Mouse (Mus musculus): Measurements from ENCODE around the gene Rplp2. TPM values are rescaled to one million over a fixed set of nuclear protein-coding genes. Genes with fewer than 3 reads are reported as not detected.
"Not testable (repeated sequence)": the region's sequence is repeated elsewhere in the genome, so short reads cannot be mapped to it uniquely, and the experiment has no call there.

The Rplp2 gene
- polyA plus RNA-seq, 1 experiment from 2014 or later: 1,266 TPM

GRCm38 (mm10) chr7:141441460-141441859, 5.7 kb upstream of the Rplp2 start:
- Histone ChIP-seq H3K9ac (ENCODE audit: low read length) (no peak overlapping the region), H3K36me3 (ENCODE audit: control insufficient read depth, insufficient read depth, low read length) (peaks cover 4% of the 10 kb centered on the region; the same call in 1 of the 2 replicates), H3K9me3 (ENCODE audit: control insufficient read depth, low read length) (no peaks in the 10 kb centered on the region), H3K4me2 (ENCODE audit: low read depth, low read length) (no peak overlapping the region), H3K4me3 (ENCODE audit: low read length) (no peak overlapping the region), H3K27me3 (ENCODE audit: control insufficient read depth, insufficient read depth, low read depth, low read length) (no peaks in the 10 kb centered on the region), H3K4me1 (replicated peaks; ENCODE audit: control insufficient read depth, insufficient read depth, low read length) (peaks cover 35% of the 10 kb centered on the region), H3K27ac (ENCODE audit: low read length) (no peak overlapping the region)
- WGBS: 88% methylated on average over 9 of the region's 9 CpGs
- no peak for ATAC-seq (ENCODE audit: low read depth)

- no peaks in the 10 kb centered on the region for H3K27me3 ChIP-seq (ENCODE audit: control insufficient read depth, insufficient read depth, low read depth, low read length)
- ATAC-seq (ENCODE audit: low read depth): no peak
- peaks cover 28% of the 10 kb centered on the region for H3K4me1 ChIP-seq (replicated peaks; ENCODE audit: control insufficient read depth, insufficient read depth, low read length)
- peak overlapping the region; percentile 56; the same call in 1 of the 2 replicates for H3K4me3 ChIP-seq (ENCODE audit: low read length)
- peak overlapping the region; percentile 89 for H3K4me2 ChIP-seq (ENCODE audit: low read depth, low read length)
- no peaks in the 10 kb centered on the region for H3K9me3 ChIP-seq (ENCODE audit: control insufficient read depth, low read length)
- H3K36me3 ChIP-seq (ENCODE audit: control insufficient read depth, insufficient read depth, low read length): peaks cover 4% of the 10 kb centered on the region; the same call in 1 of the 2 replicates
- no peak overlapping the region for H3K27ac ChIP-seq (ENCODE audit: low read length)
- 91% methylated on average over 13 of the region's 13 CpGs for WGBS
- peak overlapping the region; percentile 71 for H3K9ac ChIP-seq (ENCODE audit: low read length)
Observed at GRCm38 (mm10) chr7:141442199-141442598, 5.0 kb upstream of the Rplp2 start.

GRCm38 (mm10) chr7:141443081-141443821, 3.9 kb upstream of the Rplp2 start:
- peaks cover 31% of the 10 kb centered on the region for H3K4me1 ChIP-seq (replicated peaks; ENCODE audit: control insufficient read depth, insufficient read depth, low read length)
- 10% methylated on average over 12 of the region's 12 CpGs for WGBS
- ATAC-seq (ENCODE audit: low read depth): 0 out of 2 replicates have a peak, but pooled peaks have one; percentile 3
- no peaks in the 10 kb centered on the region for H3K27me3 ChIP-seq (ENCODE audit: control insufficient read depth, insufficient read depth, low read depth, low read length)
- peak overlapping the region; percentile 71 for H3K9ac ChIP-seq (ENCODE audit: low read length)
- no peaks in the 10 kb centered on the region for H3K9me3 ChIP-seq (ENCODE audit: control insufficient read depth, low read length)
- H3K27ac ChIP-seq (ENCODE audit: low read length): peak overlapping the region; percentile 39
- peaks cover 4% of the 10 kb centered on the region; the same call in 1 of the 2 replicates for H3K36me3 ChIP-seq (ENCODE audit: control insufficient read depth, insufficient read depth, low read length)
- peak overlapping the region; percentile 89 for H3K4me2 ChIP-seq (ENCODE audit: low read depth, low read length)
- H3K4me3 ChIP-seq (ENCODE audit: low read length): peak overlapping the region; percentile 56

DNA sequence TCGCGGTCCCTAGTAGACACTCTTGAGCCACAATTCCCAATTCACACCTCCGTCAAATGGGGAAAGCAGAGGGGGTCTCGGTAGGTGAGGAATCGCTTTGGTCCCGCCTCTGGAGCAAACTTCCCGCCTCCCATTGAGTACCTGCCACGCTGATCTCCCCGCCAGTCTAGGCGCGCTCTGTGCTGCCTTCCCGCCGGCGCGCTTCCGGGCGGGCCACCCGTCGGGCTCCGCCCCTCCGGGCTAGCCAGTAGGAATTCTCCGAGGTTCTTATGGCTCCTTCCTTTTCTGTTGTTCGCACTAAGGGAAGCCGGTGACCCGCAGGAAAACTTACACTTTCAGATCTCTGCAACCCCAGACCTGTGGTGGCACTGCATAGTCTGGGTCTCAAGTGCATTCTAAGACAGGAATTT, 3.3 kb upstream of the Rplp2 start, which contains the start of gene Pidd1:
Pidd1 (minus strand) TSS at position 198 of the 410 bp plus-strand sequence.
- peaks cover 6% of the 10 kb centered on the region for H3K36me3 ChIP-seq (ENCODE audit: control insufficient read depth, insufficient read depth, low read length)
- H3K4me1 ChIP-seq (replicated peaks; ENCODE audit: control insufficient read depth, insufficient read depth, low read length): peaks cover 36% of the 10 kb centered on the region
- peak within 1 kb of the TSS; percentile 89 for H3K4me2 ChIP-seq (ENCODE audit: low read depth, low read length)
- peak; percentile 61 for ATAC-seq (ENCODE audit: low read depth)
- WGBS: under 1% methylated on average over 25 of the region's 25 CpGs
- no peaks in the 10 kb centered on the region for H3K27me3 ChIP-seq (ENCODE audit: control insufficient read depth, insufficient read depth, low read depth, low read length)
- peak within 1 kb of the TSS; percentile 79 for H3K27ac ChIP-seq (ENCODE audit: low read length)
- peak within 1 kb of the TSS; percentile 56 for H3K4me3 ChIP-seq (ENCODE audit: low read length)
- peak within 1 kb of the TSS; percentile 71 for H3K9ac ChIP-seq (ENCODE audit: low read length)
- no peaks in the 10 kb centered on the region for H3K9me3 ChIP-seq (ENCODE audit: control insufficient read depth, low read length)

- H3K9me3 ChIP-seq (ENCODE audit: control insufficient read depth, low read length); H3K27ac ChIP-seq (ENCODE audit: low read length); H3K27me3 ChIP-seq (ENCODE audit: control insufficient read depth, insufficient read depth, low read depth, low read length); H3K9ac ChIP-seq (ENCODE audit: low read length); ATAC-seq (ENCODE audit: low read depth): not testable (repeated sequence)
- Histone ChIP-seq H3K4me1 (replicated peaks; ENCODE audit: control insufficient read depth, insufficient read depth, low read length) (peaks cover 31% of the 10 kb centered on the region), H3K36me3 (ENCODE audit: control insufficient read depth, insufficient read depth, low read length) (peaks cover 15% of the 10 kb centered on the region), H3K4me2 (ENCODE audit: low read depth, low read length) (peak overlapping the region; percentile 75), H3K4me3 (ENCODE audit: low read length) (peak overlapping the region; percentile 73; the same call in 1 of the 2 replicates)
- WGBS: 62% methylated on average over 3 of the region's 3 CpGs
Observed at GRCm38 (mm10) chr7:141446374-141446773, 796 bp upstream of the Rplp2 start.

- no peak for ATAC-seq (ENCODE audit: low read depth)
- no peak overlapping the region for H3K4me2 ChIP-seq (ENCODE audit: low read depth, low read length)
- no peak overlapping the region for H3K27ac ChIP-seq (ENCODE audit: low read length)
- H3K9me3 ChIP-seq (ENCODE audit: control insufficient read depth, low read length): no peaks in the 10 kb centered on the region
- H3K36me3 ChIP-seq (ENCODE audit: control insufficient read depth, insufficient read depth, low read length): peaks cover 22% of the 10 kb centered on the region
- H3K4me3 ChIP-seq (ENCODE audit: low read length): no peak overlapping the region
- H3K9ac ChIP-seq (ENCODE audit: low read length): no peak overlapping the region
- H3K4me1 ChIP-seq (replicated peaks; ENCODE audit: control insufficient read depth, insufficient read depth, low read length): peaks cover 30% of the 10 kb centered on the region
- H3K27me3 ChIP-seq (ENCODE audit: control insufficient read depth, insufficient read depth, low read depth, low read length): no peaks in the 10 kb centered on the region
Observed at GRCm38 (mm10) chr7:141451928-141452327, 4.8 kb downstream of the Rplp2 start.

GRCm38 (mm10) chr7:141453636-141454035, 6.5 kb downstream of the Rplp2 start:
- ATAC-seq (ENCODE audit: low read depth): no peak
- Histone ChIP-seq H3K27me3 (ENCODE audit: control insufficient read depth, insufficient read depth, low read depth, low read length) (no peaks in the 10 kb centered on the region), H3K4me3 (ENCODE audit: low read length) (no peak overlapping the region), H3K4me1 (replicated peaks; ENCODE audit: control insufficient read depth, insufficient read depth, low read length) (peaks cover 24% of the 10 kb centered on the region), H3K4me2 (ENCODE audit: low read depth, low read length) (no peak overlapping the region), H3K27ac (ENCODE audit: low read length) (no peak overlapping the region), H3K9ac (ENCODE audit: low read length) (no peak overlapping the region), H3K36me3 (ENCODE audit: control insufficient read depth, insufficient read depth, low read length) (peaks cover 22% of the 10 kb centered on the region), H3K9me3 (ENCODE audit: control insufficient read depth, low read length) (no peaks in the 10 kb centered on the region)
- 52% methylated on average over 2 of the region's 2 CpGs for WGBS

- H3K36me3 ChIP-seq (ENCODE audit: control insufficient read depth, insufficient read depth, low read length): peaks cover 24% of the 10 kb centered on the region
- H3K27ac ChIP-seq (ENCODE audit: low read length): peak within 1 kb of the TSS; percentile 86
- WGBS: 0% methylated on average over 45 of the region's 45 CpGs
- H3K9me3 ChIP-seq (ENCODE audit: control insufficient read depth, low read length): no peaks in the 10 kb centered on the region
- peaks cover 20% of the 10 kb centered on the region for H3K4me1 ChIP-seq (replicated peaks; ENCODE audit: control insufficient read depth, insufficient read depth, low read length)
- peak within 1 kb of the TSS; percentile 85 for H3K4me2 ChIP-seq (ENCODE audit: low read depth, low read length)
- ATAC-seq (ENCODE audit: low read depth): peak; percentile 88
- peak within 1 kb of the TSS; percentile 73 for H3K4me3 ChIP-seq (ENCODE audit: low read length)
- H3K27me3 ChIP-seq (ENCODE audit: control insufficient read depth, insufficient read depth, low read depth, low read length): no peaks in the 10 kb centered on the region
- peak within 1 kb of the TSS; percentile 78 for H3K9ac ChIP-seq (ENCODE audit: low read length)
Observed at GRCm38 (mm10) chr7:141454967-141455551, 7.9 kb downstream of the Rplp2 start, which contains the start of gene Pnpla2. Pnpla2 (plus strand) TSS chr7:141455198.

DNA sequence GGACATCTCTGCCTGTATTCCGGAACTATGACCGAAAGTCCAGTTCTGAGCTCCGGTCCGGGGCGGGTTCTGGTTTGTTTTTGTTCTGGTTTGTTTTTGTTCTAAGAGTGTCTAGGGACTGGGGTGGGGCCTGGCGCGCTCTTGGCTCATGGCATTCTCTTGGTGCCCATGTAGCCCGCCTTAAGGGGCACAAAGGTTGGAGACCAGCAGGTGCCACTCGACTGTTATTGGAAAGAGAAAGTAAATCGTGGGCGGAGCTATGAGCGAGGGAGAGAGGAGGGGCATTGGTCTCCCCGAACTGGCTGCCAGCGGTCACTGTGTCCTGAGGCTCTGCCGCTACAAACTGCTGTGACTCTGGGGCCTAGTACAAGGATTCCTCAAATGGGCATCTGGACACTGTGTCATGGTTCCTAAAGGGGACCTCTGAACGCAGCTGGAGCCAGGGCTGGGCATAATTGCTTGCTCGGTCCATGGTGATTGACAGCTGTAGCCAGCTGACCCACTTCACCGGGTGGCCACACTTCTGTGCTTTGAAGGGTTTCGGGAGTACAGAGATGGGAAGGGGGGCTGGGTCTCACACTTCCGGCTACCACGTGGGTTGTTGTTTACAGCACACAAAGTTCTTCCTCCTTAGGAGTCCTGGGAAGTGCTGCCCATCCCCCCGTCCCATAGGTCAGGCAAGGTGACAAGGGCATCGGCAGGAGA, 8.6 kb downstream of the Rplp2 start:
- no peaks in the 10 kb centered on the region for H3K9me3 ChIP-seq (ENCODE audit: control insufficient read depth, low read length)
- WGBS: 1% methylated on average over 23 of the region's 23 CpGs
- H3K4me2 ChIP-seq (ENCODE audit: low read depth, low read length): peak overlapping the region; percentile 85
- peak overlapping the region; percentile 78 for H3K9ac ChIP-seq (ENCODE audit: low read length)
- peaks cover 18% of the 10 kb centered on the region; the same call in 1 of the 2 replicates for H3K36me3 ChIP-seq (ENCODE audit: control insufficient read depth, insufficient read depth, low read length)
- ATAC-seq (ENCODE audit: low read depth): peak; percentile 49
- H3K4me3 ChIP-seq (ENCODE audit: low read length): peak overlapping the region; percentile 73
- peak overlapping the region; percentile 86 for H3K27ac ChIP-seq (ENCODE audit: low read length)
- peaks cover 27% of the 10 kb centered on the region for H3K4me1 ChIP-seq (replicated peaks; ENCODE audit: control insufficient read depth, insufficient read depth, low read length)
- H3K27me3 ChIP-seq (ENCODE audit: control insufficient read depth, insufficient read depth, low read depth, low read length): peaks cover 2% of the 10 kb centered on the region; the same call in 1 of the 2 replicates
